Mouse (Mus musculus): ENCODE measurements around the gene Rrm2.

DNA sequence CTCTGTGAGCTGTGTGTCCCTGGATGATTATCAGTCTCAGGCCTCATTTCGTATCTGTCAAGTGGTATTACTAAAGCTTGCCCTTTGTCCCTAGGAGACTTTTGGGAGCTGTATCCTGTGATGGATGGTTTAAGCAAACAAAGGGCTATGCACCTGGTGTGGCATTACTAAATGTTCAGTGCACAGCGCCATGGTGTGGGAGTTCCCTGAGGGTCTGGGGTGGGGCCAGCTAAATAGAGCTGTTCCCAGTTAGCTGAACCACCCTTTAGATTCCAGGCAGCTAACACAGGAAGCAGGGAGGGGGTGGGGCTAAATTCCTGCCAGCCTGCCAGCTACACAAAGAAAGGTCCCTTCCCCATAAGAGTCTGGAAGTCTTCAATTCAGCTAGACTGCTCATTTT lies 16.3 kb downstream of the Rrm2 start:
- TF ChIP-seq GATA1 (IDR thresholded peaks at IDR 0.05; ENCODE audit: borderline replicate concordance, low read length), result no peak
- no peak for TF ChIP-seq FLI1 (IDR thresholded peaks at IDR 0.05; ENCODE audit: low read length)
